Mouse (Mus musculus) liver, postnatal 0 days (tissue): Measurements from ENCODE around the gene Alg9.

ENCODE experiments used
- CTCF ChIP-seq: sonication (generic); IDR thresholded peaks from 2 replicates; pipeline ENCODE4 v1.5.1; 2016; ENCODE audit warnings: antibody characterized with exemption, low read depth
- EP300 ChIP-seq: IDR thresholded peaks from 2 replicates; pipeline ENCODE4 v1.6.1; 2016; ENCODE audit warnings: antibody characterized with exemption, low read depth, mild to moderate bottlenecking

DNA sequence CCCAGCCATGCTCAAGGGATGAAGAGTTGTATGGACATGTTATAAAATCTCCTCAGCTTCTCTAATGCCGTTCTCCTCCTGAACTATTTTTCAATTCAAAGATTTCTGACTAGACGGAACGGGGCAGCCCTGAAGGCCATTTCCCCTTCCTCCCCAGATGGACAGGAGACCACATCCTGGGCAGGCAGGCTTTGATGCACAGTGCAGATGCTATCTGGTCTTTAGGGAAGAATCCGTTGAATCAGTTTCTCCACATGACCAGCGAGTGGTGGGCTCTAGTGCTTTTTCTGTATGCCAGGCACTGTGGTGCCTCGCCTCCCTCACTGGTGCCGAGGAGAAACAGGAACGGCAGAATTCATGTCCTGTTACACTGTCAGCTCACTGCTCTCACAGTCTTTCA, 59.0 kb downstream of the Alg9 start:
- TF ChIP-seq EP300: no peak
- no peak for TF ChIP-seq CTCF
